Mouse (Mus musculus) bone marrow, adult 2 months (tissue): ENCODE measurements around the gene Ppfia4.

ENCODE experiments used
- CTCF ChIP-seq: fragments of 200-500 bp; IDR thresholded peaks from 2 replicates; pipeline ENCODE4 v1.5.1; 2011; ENCODE audit warnings: low read length, control low read depth; ENCODE audit not compliant: control insufficient read depth, insufficient read depth
- POLR2A ChIP-seq: fragments of 200-500 bp; IDR thresholded peaks from 2 replicates; pipeline ENCODE4 v1.6.1; 2011; ENCODE audit warnings: low read depth, mild to moderate bottlenecking, control low read depth, low read length, borderline replicate concordance; ENCODE audit not compliant: control insufficient read depth

GRCm38 (mm10) chr1:134282342-134282741 lies 50.4 kb downstream of the Ppfia4 start:
- TF ChIP-seq CTCF (no peak), POLR2A (no peak)
